Mouse (Mus musculus) E14TG2a.4 (cell line): Measurements from ENCODE around the gene Lrsam1.

Source experiments
- CTCF ChIP-seq: conservative IDR thresholded peaks from 2 replicates; pipeline ENCODE4 v1.5.1; 2014; ENCODE audit warnings: low read length
- POU5F1 ChIP-seq: IDR thresholded peaks from 2 replicates; pipeline ENCODE4 v1.6.1; 2014; ENCODE audit warnings: low read length, borderline replicate concordance

DNA sequence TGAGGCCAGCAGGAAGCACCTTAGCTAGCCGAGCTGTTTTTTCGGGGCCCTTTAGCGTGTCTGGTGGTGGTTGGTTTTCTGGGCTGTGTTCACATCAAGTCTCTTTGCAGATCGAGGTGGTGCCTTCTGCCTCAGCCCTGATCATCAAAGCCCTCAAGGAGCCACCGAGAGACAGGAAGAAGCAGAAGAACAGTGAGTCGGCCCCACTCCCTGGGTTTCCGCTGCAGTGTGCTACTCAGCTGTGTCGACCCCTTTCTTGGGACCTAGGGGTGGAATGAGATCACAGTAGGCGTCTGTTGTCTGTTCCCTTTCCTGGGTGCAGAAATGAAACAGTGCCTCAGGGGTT, 1.4 kb upstream of the Lrsam1 start:
- no peak for TF ChIP-seq CTCF
- TF ChIP-seq POU5F1 = no peak
